Mouse (Mus musculus) layer of hippocampus, postnatal 10 days (tissue): Measurements from ENCODE around the gene Chrnb2. TPM values are rescaled to one million over a fixed set of nuclear protein-coding genes. Genes with fewer than 3 reads are reported as not detected.

Source experiments
- DNase-seq, 2 experiments: peaks; one replicate each; pipeline ENCODE4 v3.0.0; 2021; ENCODE audit warnings: low spot score in 2 of 2
- total RNA-seq, 2 experiments: library from RNA; stranded (reverse); gene quantifications; 2 replicates each; pipeline ENCODE4 v1.2.3; 2021

Chrnb2 gene
- total RNA-seq, 2 experiments from 2014 or later = 26.3 to 26.4 TPM

- DNase-seq = no peak
Observed at GRCm38 (mm10) chr3:89780102-89780501, 15.7 kb upstream of the Chrnb2 start.

GRCm38 (mm10) chr3:89776001-89776400, 11.6 kb upstream of the Chrnb2 start:
- no peak for DNase-seq

DNA sequence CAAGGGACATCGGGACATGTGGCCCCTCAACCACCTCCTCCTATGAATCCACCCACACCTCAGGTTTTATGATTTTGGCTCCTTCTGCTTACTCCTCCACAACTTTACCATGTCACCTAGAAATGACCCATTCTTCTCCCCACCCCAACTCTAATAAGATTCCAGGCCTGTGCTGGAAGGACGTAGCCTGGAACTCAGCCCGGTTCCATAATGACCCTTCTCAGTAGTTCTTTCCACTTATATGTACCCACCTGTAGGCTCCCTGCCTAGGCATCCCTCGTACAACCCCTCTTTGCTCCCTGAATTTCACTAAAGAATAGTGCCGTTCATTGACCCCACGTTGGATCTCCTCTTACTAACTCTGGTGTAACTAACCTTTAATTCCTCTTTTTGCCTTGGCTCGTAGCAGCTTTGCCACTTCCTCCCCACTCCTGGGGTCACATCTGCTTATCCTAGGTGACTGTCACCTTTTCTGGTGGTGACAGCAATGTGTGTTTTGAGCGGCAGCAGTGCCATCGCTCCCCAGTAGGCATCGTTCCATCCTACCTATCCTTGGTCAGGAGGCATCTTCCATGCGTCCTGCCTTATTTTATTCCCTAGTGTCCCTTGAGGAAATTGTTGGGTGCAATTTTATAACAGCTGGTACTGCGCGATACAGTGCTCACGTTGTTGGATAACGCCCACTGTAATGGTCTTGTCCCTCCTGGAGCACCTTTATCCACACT, 10.0 kb upstream of the Chrnb2 start:
- DNase-seq = no peak

GRCm38 (mm10) chr3:89773740-89774211, 9.3 kb upstream of the Chrnb2 start:
- DNase-seq = peak; percentile 44 to 59

DNA sequence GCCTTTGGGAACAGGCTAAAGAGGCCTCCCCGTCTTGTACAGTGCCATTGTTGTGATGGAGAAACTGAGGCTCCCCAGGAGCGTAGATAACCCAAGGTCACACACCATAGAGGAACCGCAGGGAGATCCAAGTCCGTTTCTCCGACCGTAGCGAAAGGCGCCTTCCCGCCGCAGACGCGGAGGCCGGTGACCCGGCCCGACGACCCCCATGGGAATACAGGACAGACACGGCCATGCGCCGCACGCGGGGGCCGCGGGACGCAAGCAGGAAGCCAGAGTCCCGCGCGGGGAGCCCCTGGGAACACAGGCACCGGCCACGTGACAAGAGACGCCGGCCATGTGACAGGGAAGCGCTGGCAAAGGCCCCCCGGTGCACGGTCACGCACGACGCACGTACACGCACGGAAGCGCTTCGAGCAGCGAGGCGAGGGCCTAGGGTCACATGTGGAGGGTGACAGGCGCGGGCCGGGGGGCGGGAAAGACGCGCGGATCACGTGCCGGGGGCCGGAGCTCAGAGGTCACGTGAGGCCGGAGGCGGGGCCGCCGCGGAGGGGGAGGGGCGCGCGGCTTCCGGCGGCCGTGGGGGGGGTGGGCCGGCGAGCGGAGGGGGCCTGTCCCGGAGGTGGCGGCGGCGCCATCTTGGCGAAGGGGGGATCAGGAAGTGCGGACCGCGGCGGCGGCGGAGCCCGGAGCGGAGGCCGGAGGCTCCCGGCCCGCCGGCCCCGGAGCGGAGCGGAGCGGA, 8.7 kb upstream of the Chrnb2 start, which contains the start of gene Ube2q1:
Ube2q1 (plus strand) TSS at position 649 of the 742 bp plus-strand sequence.
- DNase-seq = peak; percentile 95 to 97

DNA sequence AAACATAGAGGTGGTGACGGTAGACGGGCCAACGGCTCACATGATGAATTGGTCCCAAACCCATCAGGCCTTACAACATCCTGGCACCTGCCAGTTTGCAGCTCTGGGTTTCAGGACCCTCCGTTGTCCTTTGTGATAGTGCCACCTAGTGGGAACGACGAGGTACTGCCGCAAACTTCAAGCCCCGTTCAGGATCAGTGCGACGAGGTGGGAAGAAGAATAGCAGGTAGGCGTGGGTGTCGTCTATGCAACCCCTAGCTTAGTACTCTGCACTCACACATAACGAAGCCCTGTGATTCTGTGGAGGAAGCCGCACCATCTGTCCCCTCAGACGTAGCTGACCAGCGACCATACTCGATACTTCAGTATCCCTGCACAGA, 8.1 kb upstream of the Chrnb2 start:
- DNase-seq = peak; percentile 88

DNA sequence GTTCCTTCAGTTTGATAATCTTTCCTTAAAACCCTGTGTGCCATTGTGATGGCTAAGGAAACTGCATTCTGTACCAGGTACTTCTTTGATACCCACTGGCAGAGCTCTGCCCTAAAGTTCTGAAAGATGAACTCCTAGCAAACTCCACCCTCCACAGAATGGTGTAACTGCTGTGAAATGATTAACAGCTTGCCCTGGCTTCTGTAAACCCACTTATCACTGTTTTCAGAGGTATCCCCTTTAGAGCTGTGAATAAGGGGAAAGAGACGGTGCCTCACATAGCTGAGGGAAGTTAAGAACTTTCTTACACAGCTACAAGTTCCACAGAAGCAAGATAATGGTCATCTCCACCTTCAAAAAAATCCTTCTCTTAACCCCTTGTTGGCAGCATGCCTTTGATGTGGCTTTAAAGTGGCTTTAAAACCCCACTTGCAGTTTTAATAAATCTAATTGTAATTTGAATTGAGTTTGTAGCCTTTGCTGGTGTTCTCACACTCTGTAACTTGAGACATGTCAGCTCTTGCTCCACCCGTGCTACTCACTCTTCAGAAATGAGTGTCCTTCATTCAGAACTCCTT, 6.1 kb upstream of the Chrnb2 start:
- no peak for DNase-seq

DNA sequence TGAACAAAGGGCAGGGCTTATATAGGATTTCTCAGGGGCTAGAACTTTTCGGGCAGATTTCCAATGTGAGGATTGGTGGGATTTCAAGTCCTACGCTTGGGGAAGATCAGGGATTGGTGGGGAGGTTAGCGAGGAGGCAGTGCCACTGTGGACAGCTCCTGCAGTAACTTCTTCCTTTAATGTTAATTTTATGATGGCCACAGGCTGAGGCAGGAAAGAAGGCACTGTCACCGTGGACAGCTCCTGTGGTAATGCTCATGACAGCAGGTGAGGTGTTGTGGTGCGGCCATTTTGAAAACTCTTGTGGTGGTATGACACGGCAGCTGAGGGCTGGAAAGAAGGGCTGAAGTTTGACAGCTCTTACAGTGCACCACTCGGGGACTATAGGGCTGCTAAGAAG, 5.2 kb upstream of the Chrnb2 start:
- DNase-seq = no peak

DNA sequence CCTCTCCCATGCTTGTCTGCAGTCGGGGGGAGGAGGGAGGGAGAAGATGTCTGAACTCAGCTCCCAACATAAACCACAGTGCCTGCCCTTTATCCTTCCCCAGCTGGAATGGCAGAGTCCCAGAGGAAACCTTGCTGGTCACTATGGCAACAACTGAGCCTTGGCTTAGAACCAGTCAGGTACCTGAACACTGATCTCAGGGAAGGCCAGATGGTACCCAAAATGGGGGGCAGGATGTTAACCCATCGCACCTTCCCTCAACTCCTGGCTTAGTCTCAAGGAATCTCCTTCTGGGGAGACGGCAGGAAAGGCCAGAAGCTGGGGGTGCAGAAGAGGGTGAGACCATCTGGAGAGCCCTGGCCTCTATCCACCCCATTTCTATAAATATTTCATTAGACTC, 4.6 kb downstream of the Chrnb2 start:
- DNase-seq = no peak

DNA sequence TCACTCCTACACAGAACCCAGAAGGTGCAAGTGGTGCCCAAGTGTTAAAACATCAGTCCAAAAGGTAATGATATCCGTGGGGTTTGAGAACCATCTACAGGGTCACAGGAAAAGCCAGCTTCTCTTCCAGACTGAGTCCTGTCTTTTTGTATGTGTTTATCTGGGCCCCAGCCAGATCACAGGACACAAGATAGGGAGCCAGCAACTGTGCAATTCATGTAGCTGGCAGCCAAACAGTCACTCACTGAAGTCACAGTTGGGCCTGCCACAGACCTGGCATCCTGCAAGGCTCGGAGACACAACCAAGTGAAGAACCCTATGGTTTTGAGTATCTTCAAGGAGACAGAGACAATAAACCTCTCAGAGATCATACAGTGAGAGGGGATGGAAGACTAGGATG, 6.6 kb downstream of the Chrnb2 start:
- DNase-seq = no peak

DNA sequence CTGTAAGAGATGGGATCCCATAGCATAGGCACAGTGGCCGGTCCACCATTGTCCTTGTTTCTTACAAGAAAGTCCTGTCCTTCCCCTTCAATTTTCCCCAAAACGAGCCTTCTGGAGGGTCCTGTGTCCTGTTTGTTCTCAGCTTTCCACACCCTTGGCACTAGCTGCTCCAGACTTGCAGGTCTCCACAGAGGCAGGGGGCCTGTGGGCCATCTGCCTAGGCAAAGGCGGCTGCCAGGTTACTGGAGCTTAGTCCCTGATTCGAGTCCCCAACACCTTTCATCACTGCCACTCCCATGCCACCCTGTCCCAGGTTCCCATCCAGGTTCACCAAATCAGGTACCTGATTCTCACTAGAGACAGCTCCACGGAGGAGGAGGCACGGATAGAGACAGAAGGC, 9.1 kb downstream of the Chrnb2 start:
- DNase-seq = no peak

DNA sequence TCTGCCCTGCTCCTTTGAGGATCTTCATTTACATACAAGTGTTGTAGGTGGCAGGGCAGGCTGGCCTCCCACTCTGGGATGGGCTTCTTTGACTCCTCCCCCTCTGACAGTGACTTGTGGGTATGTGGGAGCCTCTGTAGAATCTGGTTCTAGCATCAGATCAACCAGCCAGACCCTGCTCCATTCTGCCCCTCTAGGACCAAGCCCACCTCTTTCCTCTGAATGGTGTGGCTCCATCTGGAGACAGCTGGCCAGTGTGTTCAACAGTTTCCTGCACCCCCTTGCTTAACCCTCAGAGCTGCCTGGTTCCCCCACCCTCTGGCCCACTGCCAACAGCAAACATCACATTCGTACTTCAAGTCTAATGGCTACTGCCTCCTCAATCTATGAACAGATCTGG, 12.1 kb downstream of the Chrnb2 start:
- DNase-seq = peak; percentile 30 to 37

DNA sequence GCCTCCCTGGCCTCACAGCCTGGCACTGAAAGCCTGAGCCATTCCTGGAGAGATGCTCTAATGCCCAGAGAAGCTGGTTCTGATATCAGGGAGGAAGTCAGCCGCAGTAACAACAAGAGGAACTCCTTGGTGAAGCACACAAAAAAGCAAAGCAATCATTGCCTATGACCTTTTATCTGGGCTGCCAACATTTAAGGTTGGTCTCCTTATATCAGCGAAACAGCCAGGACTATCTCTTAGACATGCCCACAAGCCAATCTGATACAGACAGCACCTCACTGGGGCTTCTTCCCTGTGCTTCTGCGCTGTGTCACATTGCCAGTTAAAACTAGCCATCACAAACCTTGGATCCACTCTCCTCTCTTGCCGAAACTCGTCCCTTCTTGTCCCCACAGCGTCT, 25.9 kb downstream of the Chrnb2 start:
- no peak for DNase-seq

GRCm38 (mm10) chr3:89732091-89732490, 32.3 kb downstream of the Chrnb2 start:
- no peak for DNase-seq

DNA sequence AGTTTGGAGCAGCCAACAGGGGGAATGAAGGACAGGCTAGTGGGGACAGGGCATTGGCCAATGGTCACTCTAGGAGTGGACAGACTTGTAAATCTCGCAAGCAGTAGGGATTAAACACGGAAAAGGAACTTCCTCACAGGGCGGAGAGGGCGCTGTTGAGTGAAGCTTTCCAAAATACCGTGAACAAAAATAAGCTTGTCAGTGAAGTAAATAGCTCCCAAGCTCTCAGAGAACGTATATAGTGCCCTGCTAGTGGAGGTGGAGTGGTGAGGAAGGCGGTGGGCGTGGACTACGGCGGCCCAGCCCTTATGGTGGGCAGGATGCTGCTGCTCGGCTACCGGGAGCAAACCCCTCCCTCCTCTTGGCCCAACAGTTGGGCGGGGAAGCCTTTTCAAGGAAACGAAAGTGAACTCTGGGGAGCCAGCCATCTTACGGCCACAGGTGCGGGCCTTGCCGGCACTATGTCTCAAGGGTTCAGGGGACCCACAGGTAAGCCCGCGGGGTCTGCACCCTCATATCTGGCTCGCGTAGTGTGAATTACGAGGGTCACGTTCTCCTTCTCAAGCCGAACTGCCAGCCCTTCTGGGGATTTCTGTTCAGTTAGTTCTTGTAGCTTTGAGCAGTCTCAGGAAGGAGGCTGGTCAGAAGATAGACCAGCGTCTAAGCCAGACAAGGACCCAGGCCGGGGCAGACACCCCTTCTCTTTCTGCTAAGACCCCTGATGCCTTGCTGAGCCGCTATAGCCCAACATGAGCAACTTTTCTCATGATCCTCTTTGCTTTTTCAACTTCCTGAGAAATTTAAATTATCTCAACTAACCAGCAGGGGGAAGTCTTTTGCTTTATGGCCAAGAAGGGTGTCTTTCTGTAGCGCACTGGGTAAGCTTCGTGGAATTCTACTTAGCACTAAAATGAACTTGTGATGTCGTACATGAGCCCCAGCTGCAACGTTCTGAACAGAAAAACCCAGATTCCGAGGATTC, 33.8 kb downstream of the Chrnb2 start:
- DNase-seq = peak; percentile 42 to 52

- no peak for DNase-seq
Observed at GRCm38 (mm10) chr3:89728848-89729247, 35.6 kb downstream of the Chrnb2 start.

GRCm38 (mm10) chr3:89727028-89727427, 37.4 kb downstream of the Chrnb2 start:
- peak; percentile 25 to 37 for DNase-seq

GRCm38 (mm10) chr3:89723400-89724084, 40.9 kb downstream of the Chrnb2 start:
- DNase-seq = no peak

GRCm38 (mm10) chr3:89722032-89722431, 42.4 kb downstream of the Chrnb2 start:
- no peak for DNase-seq

GRCm38 (mm10) chr3:89715967-89716256, 48.5 kb downstream of the Chrnb2 start:
- DNase-seq = no peak
